Mouse (Mus musculus) bone marrow, adult 2 months (tissue): Measurements from ENCODE around the gene Map3k13.

Experiments used
- CTCF ChIP-seq: fragments of 200-500 bp; IDR thresholded peaks from 2 replicates; pipeline ENCODE4 v1.5.1; 2011; ENCODE audit warnings: low read length, control low read depth; ENCODE audit not compliant: control insufficient read depth, insufficient read depth
- POLR2A ChIP-seq: fragments of 200-500 bp; IDR thresholded peaks from 2 replicates; pipeline ENCODE4 v1.6.1; 2011; ENCODE audit warnings: low read depth, mild to moderate bottlenecking, control low read depth, low read length, borderline replicate concordance; ENCODE audit not compliant: control insufficient read depth

DNA sequence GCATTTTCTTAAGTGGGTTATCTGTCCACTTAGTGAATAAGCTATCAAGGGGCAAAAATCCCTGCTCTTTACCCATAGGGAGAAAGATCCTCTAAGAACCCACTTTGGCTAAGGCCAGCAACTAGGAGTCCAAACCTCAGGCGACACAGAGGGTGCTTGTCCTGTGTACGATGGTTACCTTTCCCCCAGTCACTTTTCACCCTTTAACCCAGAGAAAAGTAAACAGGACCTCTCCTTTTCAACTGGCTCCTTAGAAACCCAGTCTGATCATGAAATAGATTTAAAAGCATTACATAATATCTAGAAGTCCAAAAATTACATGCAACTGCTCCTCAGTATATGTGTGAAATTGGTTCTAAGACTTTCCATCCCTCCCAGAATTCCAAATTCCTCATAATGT, 11.3 kb upstream of the Map3k13 start:
- no peak for TF ChIP-seq POLR2A
- TF ChIP-seq CTCF = no peak
